Comparison of ENCODE assay signal across 23 mouse cellular contexts in the genomic region with DNA sequence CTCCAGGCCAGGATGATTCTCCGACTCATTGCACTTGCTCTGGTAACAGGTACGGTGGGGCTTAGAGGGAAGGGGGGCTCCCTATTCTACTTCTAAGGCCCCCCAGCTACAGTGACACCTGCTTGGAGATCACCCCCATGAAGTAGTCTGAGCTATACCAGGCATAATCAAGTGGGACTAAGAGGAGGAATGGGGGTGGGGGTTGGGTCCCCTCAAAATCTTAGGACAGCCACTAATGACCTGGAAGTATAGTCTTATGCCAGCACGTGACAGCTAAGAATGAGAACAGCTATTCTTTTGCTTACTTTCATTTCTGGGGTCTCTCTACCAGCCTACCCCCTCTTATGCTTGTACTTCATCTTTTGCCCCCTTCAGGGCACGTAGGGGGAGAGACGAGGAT. TPM values are rescaled to one million over a fixed set of nuclear protein-coding genes. Genes with fewer than 3 reads are reported as not detected.
A peak's percentile ranks its signal among the peaks of the same experiment; 100 is the strongest.
DNase-seq lines count a peak whose midpoint lies in the region; ATAC-seq lines count a peak whose summit lies in the region.
"Had no signal": no experiment of that assay in that cellular context is flagged by ENCODE, and none has a peak within 500 bp of the region (broad histone marks: within the 10 kb centered on the region; RNA-seq: fewer than 3 reads in every experiment).

No protein-coding gene starts in this region.

- H3K27ac ChIP-seq in stomach, embryonic 16.5 days (ENCODE audit: low read length) = peak overlapping the region; percentile 72; the same call in 1 of the 2 replicates
- H3K27ac ChIP-seq: embryonic facial prominence, embryonic 12.5 days; forebrain, embryonic 12.5 days; heart, embryonic 13.5 days had no signal

- H3K9me3 ChIP-seq in stomach, embryonic 16.5 days (replicated peaks; ENCODE audit: control insufficient read depth, low read length) = no peaks in the 10 kb centered on the region
- H3K9me3 ChIP-seq: embryonic facial prominence, embryonic 12.5 days; forebrain, embryonic 12.5 days; heart, embryonic 13.5 days had no signal

- no peak overlapping the region for H3K4me3 ChIP-seq in stomach, embryonic 16.5 days (replicated peaks; ENCODE audit: low read length)
- H3K4me3 ChIP-seq: embryonic facial prominence, embryonic 12.5 days; forebrain, embryonic 12.5 days; heart, embryonic 13.5 days had no signal

- peak overlapping the region; percentile 25; the same call in 1 of the 2 replicates for H3K4me2 ChIP-seq in stomach, embryonic 16.5 days (ENCODE audit: low read depth, low read length)
- H3K4me2 ChIP-seq: embryonic facial prominence, embryonic 12.5 days; forebrain, embryonic 12.5 days; heart, embryonic 13.5 days had no signal

- no peaks in the 10 kb centered on the region for H3K27me3 ChIP-seq in stomach, embryonic 16.5 days (ENCODE audit: control insufficient read depth, insufficient read depth, low read length)
- H3K27me3 ChIP-seq: embryonic facial prominence, embryonic 12.5 days; forebrain, embryonic 12.5 days had no signal

- H3K36me3 ChIP-seq in stomach, embryonic 16.5 days (ENCODE audit: control insufficient read depth, insufficient read depth, low read length) = no peaks in the 10 kb centered on the region
- H3K36me3 ChIP-seq: embryonic facial prominence, embryonic 12.5 days; forebrain, embryonic 12.5 days; G1E; heart, embryonic 13.5 days had no signal

- no peak for ATAC-seq in stomach, embryonic 16.5 days (ENCODE audit: insufficient read depth, low FRiP score)
- ATAC-seq: forebrain, embryonic 16.5 days; hindbrain, embryonic 16.5 days had no signal

- WGBS in stomach, embryonic 16.5 days = 88% methylated on average over 5 of the region's 5 CpGs

- H3K9ac ChIP-seq in stomach, embryonic 16.5 days (ENCODE audit: low read length) = peak overlapping the region; percentile 49
- H3K9ac ChIP-seq: embryonic facial prominence, embryonic 12.5 days; forebrain, embryonic 12.5 days; heart, embryonic 13.5 days had no signal

- DNase-seq in kidney, adult 11 months = peak; percentile 0
- no peak for DNase-seq in kidney, postnatal 4 days
- peak; percentile 28 for DNase-seq in testis, postnatal 10 days (ENCODE audit: low spot score)
- no peak for DNase-seq in testis, postnatal 14 days (ENCODE audit: low spot score)
- no peak for DNase-seq in natural killer cell, adult 2 months (ENCODE audit: low spot score in 2 of 2)
- DNase-seq: adrenal gland, adult 8-10 months; adrenal gland, postnatal 36 days; cerebellum, adult 2 months; cerebellum, postnatal 10 days; embryo, embryonic 11 days; gastrocnemius, postnatal 14 days; heart, postnatal 36 days had no signal

- H3K4me1 ChIP-seq in stomach, embryonic 16.5 days (ENCODE audit: control insufficient read depth, insufficient read depth, low read length) = 0 out of 2 replicates have a peak, but pooled peaks cover 3% of the 10 kb centered on the region
- H3K4me1 ChIP-seq: embryonic facial prominence, embryonic 12.5 days; heart, embryonic 13.5 days had no signal

RNA-seq across cellular contexts. Expression of gene Klk11, which starts 2.1 kb away (rescaled TPM):
- 25.3 and 37.4 TPM in 2 replicates for polyA plus RNA-seq in stomach, embryonic 16.5 days (2015; fragmentation: Nextera tagmentation; extraction: Ambion mirVana)
- polyA plus RNA-seq: cerebellum, adult 2 months; forebrain, embryonic 12.5 days; forebrain, embryonic 16.5 days; frontal cortex, adult 2 months; G1E; gonadal fat pad, adult 2 months; heart, embryonic 13.5 days; heart, postnatal 0 days; hindbrain, embryonic 11.5 days; hindbrain, embryonic 16.5 days had no signal

RNA-seq across cellular contexts. Expression of gene Klk10, which starts 4.3 kb away (rescaled TPM):
- polyA plus RNA-seq in stomach, embryonic 16.5 days (2015; fragmentation: Nextera tagmentation; extraction: Ambion mirVana) = 42.4 and 129 TPM in 2 replicates
- polyA plus RNA-seq: forebrain, embryonic 12.5 days; G1E had no signal

RNA-seq across cellular contexts. Expression of gene Klk12, which starts 7.8 kb away (rescaled TPM):
- polyA plus RNA-seq in stomach, embryonic 16.5 days (2015; fragmentation: Nextera tagmentation; extraction: Ambion mirVana) = 7.3 and 16.2 TPM in 2 replicates
- polyA plus RNA-seq: cerebellum, adult 2 months; embryonic facial prominence, embryonic 12.5 days; forebrain, embryonic 12.5 days; forebrain, embryonic 16.5 days; frontal cortex, adult 2 months; G1E; gonadal fat pad, adult 2 months; heart, embryonic 13.5 days; heart, postnatal 0 days; hindbrain, embryonic 11.5 days; hindbrain, embryonic 16.5 days had no signal

RNA-seq across cellular contexts. Expression of gene Klk9, which starts 15.2 kb away (rescaled TPM):
- 2.7 and 5.3 TPM in 2 replicates for polyA plus RNA-seq in stomach, embryonic 16.5 days (2015; fragmentation: Nextera tagmentation; extraction: Ambion mirVana)
- polyA plus RNA-seq: forebrain, embryonic 12.5 days; frontal cortex, adult 2 months; G1E; gonadal fat pad, adult 2 months; heart, postnatal 0 days had no signal

RNA-seq across cellular contexts. Expression of gene Klk8, which starts 20.9 kb away (rescaled TPM):
- 31.0 and 55.1 TPM in 2 replicates for polyA plus RNA-seq in stomach, embryonic 16.5 days (2015; fragmentation: Nextera tagmentation; extraction: Ambion mirVana)
- polyA plus RNA-seq: G1E had no signal

Comparison
In these comparisons a context has a peak if more than half of its experiments do, and no peak if none do; other contexts are left out.
1. DNase-seq: peak in kidney, adult 11 months (single experiment) and testis, postnatal 10 days (single experiment); none in kidney, postnatal 4 days (0 of 2), testis, postnatal 14 days (single experiment) and natural killer cell, adult 2 months (0 of 2).